Mouse (Mus musculus) E14TG2a.4 (cell line): Measurements from ENCODE around the gene Dapp1.

ENCODE experiments used
- CTCF ChIP-seq: conservative IDR thresholded peaks from 2 replicates; pipeline ENCODE4 v1.5.1; 2014; ENCODE audit warnings: low read length
- NANOG ChIP-seq: IDR thresholded peaks from 2 replicates; pipeline ENCODE4 v1.6.1; 2014; ENCODE audit warnings: borderline replicate concordance, low read length, mixed read lengths

- TF ChIP-seq CTCF (no peak), NANOG (no peak)
These were observed 93.4 kb downstream of the Dapp1 start for GRCm38 (mm10) chr3:137887961-137888360.
